Mouse (Mus musculus): ENCODE measurements at regions not wholly inside any gene's neighbourhood (a gene's known extent, or its start where the extent isn't known, plus 50 kb on each side); places are given as distances from the start of the nearest gene placed in this dataset.
A peak's percentile ranks its signal among the peaks of the same experiment; 100 is the strongest.

DNA sequence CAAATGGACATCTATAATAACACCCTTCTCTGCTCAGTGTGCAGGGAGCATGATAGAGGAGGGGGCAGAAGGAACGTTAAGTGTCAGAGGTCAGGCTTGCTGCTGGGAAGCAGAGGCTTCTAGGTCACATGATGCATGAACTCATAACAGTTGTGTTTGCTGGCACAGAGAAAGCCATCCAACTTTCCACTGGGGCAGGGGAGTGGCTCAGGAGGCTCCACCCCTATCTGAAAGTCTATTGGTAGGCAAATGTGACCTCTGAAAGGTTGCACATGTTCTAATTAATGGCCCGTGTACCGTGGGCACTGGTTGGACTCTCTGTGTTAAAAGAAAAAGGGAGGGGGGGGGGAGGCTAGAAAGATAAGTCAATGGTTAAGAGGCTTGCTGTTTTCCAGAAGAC lies 224.6 kb downstream of the Slc16a7 start:
- Histone ChIP-seq H3K27me3 (ENCODE audit: insufficient read depth, low read length) (no peaks in the 10 kb centered on the region), H3K36me3 (replicated peaks; ENCODE audit: insufficient read depth, low read length) (no peaks in the 10 kb centered on the region), H3K4me3 (ENCODE audit: low read depth, low read length) (no peak overlapping the region), H3K9ac (replicated peaks) (no peak overlapping the region), H3K4me1 (ENCODE audit: insufficient read depth) (peaks cover 3% of the 10 kb centered on the region; the same call in 1 of the 2 replicates), H3K9me3 (ENCODE audit: low read length) (no peaks in the 10 kb centered on the region), H3K4me2 (ENCODE audit: low read depth, low read length) (no peak overlapping the region), H3K27ac (ENCODE audit: low read depth) (no peak overlapping the region)
- ATAC-seq: no peak
- TF ChIP-seq EP300 (IDR thresholded peaks at IDR 0.05; ENCODE audit: low read depth): no peak
- no peak for TF ChIP-seq CTCF (IDR thresholded peaks at IDR 0.05; ENCODE audit: low read depth)
- no peak for DNase-seq
- 53% methylated on average over 3 of the region's 3 CpGs for WGBS (ENCODE audit: insufficient replicate concordance)

DNA sequence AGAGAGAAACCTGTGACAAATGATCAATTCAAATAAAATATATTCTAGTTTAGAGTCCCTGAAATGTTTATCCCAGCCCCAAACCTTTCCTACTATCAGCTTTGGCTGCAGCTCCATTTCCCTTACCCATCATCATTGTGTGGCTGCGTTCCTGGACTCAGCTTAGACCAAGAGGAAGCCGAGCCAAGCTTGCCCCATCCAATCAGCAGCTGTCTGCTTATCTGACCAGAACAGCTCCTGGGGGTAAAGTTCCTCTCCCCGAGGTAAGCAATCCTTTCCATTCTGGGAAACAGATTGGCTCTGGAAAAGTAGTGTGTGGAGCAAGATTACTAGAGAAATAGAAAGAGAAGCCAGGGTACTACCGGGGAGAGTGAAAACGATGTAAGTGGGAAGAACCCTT lies 228.2 kb downstream of the Slc16a7 start:
- H3K9me3 ChIP-seq (ENCODE audit: low read length): no peaks in the 10 kb centered on the region
- TF ChIP-seq EP300 (IDR thresholded peaks at IDR 0.05; ENCODE audit: low read depth): no peak
- TF ChIP-seq CTCF (IDR thresholded peaks at IDR 0.05; ENCODE audit: low read depth): no peak
- peak overlapping the region; percentile 38 for H3K4me2 ChIP-seq (ENCODE audit: low read depth, low read length)
- WGBS (ENCODE audit: insufficient replicate concordance): 10% methylated on average over 5 of the region's 5 CpGs
- H3K27me3 ChIP-seq (ENCODE audit: insufficient read depth, low read length): no peaks in the 10 kb centered on the region
- H3K4me1 ChIP-seq (ENCODE audit: insufficient read depth): peaks cover 3% of the 10 kb centered on the region; the same call in 1 of the 2 replicates
- no peak overlapping the region for H3K9ac ChIP-seq (replicated peaks)
- H3K4me3 ChIP-seq (ENCODE audit: low read depth, low read length): no peak overlapping the region
- peak; percentile 91 for ATAC-seq
- no peaks in the 10 kb centered on the region for H3K36me3 ChIP-seq (replicated peaks; ENCODE audit: insufficient read depth, low read length)
- DNase-seq: peak; percentile 18
- no peak overlapping the region for H3K27ac ChIP-seq (ENCODE audit: low read depth)

DNA sequence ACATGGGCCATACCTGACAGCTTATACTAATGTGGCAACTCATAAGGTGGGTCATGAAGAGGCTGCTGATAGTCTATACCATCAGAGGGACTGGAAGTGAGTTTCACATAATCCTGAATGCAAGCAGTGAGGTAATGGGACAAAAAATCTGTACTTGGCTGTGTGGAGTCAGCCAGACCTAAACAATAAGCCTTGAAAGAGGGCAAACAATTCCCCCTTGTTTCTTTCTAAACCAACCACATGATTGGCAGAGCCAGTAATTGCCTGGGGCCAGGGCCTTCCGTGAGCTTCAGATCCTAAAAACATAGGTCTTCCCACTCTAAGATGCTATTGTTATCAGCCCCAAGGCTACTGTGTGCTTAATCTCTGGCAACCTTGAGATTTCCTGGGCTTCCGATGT lies 240.5 kb downstream of the Slc16a7 start:
- WGBS (ENCODE audit: insufficient replicate concordance): 73% methylated on average over 2 of the region's 2 CpGs
- Histone ChIP-seq H3K36me3 (replicated peaks; ENCODE audit: insufficient read depth, low read length) (no peaks in the 10 kb centered on the region), H3K9me3 (ENCODE audit: low read length) (peaks cover 2% of the 10 kb centered on the region; the same call in 1 of the 2 replicates), H3K27me3 (ENCODE audit: insufficient read depth, low read length) (no peaks in the 10 kb centered on the region), H3K9ac (replicated peaks) (no peak overlapping the region), H3K27ac (ENCODE audit: low read depth) (no peak overlapping the region), H3K4me2 (ENCODE audit: low read depth, low read length) (no peak overlapping the region), H3K4me1 (ENCODE audit: insufficient read depth) (no peaks in the 10 kb centered on the region), H3K4me3 (ENCODE audit: low read depth, low read length) (no peak overlapping the region)
- no peak for ATAC-seq
- no peak for DNase-seq
- TF ChIP-seq EP300 (IDR thresholded peaks at IDR 0.05; ENCODE audit: low read depth) (no peak), CTCF (IDR thresholded peaks at IDR 0.05; ENCODE audit: low read depth) (no peak)

DNA sequence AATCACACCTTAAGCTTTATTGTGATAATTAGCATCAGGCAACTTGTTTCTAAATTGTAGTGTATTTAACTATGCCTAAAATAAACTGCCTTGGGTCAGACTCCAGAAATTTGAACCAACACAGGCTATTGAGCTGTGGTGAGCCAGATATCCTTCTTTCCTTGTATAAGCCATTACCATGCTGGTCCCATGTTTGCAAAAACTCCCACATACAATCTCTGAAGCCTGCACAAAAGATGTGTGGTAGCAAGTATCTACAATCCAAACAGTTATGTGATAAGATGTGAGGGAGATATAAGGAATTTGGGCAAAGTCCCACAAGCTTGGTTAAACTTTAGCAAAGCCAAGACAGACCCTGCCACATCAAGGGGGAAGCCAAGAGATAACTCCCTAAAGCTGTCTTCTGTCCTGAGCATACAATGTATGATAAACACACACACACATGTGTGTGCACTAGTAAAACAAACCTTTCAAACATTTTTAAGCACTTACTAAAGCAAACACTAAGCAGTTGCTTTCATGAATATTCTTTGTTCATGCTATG lies 242.0 kb downstream of the Slc16a7 start:
- ATAC-seq: no peak
- no peaks in the 10 kb centered on the region for H3K36me3 ChIP-seq (replicated peaks; ENCODE audit: insufficient read depth, low read length)
- no peaks in the 10 kb centered on the region for H3K4me1 ChIP-seq (ENCODE audit: insufficient read depth)
- DNase-seq: no peak
- no peak overlapping the region for H3K4me2 ChIP-seq (ENCODE audit: low read depth, low read length)
- TF ChIP-seq EP300 (IDR thresholded peaks at IDR 0.05; ENCODE audit: low read depth) (no peak), CTCF (IDR thresholded peaks at IDR 0.05; ENCODE audit: low read depth) (no peak)
- H3K4me3 ChIP-seq (ENCODE audit: low read depth, low read length): no peak overlapping the region
- no peaks in the 10 kb centered on the region for H3K27me3 ChIP-seq (ENCODE audit: insufficient read depth, low read length)
- no peak overlapping the region for H3K9ac ChIP-seq (replicated peaks)
- H3K27ac ChIP-seq (ENCODE audit: low read depth): no peak overlapping the region
- H3K9me3 ChIP-seq (ENCODE audit: low read length): peaks cover 2% of the 10 kb centered on the region; the same call in 1 of the 2 replicates

DNA sequence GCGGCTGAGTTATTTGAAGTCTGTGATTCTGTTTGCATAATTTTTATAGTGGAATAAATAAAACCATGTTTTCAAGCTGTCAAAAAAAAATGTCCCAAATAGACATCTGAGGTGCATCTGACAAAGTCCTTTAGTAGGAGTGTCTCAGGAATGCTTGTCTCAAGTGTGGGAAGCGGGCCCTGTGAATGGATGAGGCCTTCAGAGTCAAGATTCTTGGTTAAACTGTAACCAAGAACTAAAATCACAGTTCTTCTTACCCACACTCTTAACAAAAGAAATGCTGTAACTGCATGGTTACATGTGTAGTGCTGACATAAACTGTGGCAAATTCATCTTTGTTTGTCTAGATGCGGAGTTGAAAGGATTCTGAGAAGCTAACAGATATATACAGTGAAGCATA lies 242.9 kb downstream of the Slc16a7 start:
- Histone ChIP-seq H3K9me3 (ENCODE audit: low read length) (peaks cover 2% of the 10 kb centered on the region; the same call in 1 of the 2 replicates), H3K27me3 (ENCODE audit: insufficient read depth, low read length) (no peaks in the 10 kb centered on the region), H3K27ac (ENCODE audit: low read depth) (no peak overlapping the region), H3K36me3 (replicated peaks; ENCODE audit: insufficient read depth, low read length) (no peaks in the 10 kb centered on the region), H3K4me1 (ENCODE audit: insufficient read depth) (no peaks in the 10 kb centered on the region), H3K9ac (replicated peaks) (no peak overlapping the region), H3K4me3 (ENCODE audit: low read depth, low read length) (no peak overlapping the region), H3K4me2 (ENCODE audit: low read depth, low read length) (no peak overlapping the region)
- DNase-seq (no peak), ATAC-seq (no peak)
- TF ChIP-seq CTCF (IDR thresholded peaks at IDR 0.05; ENCODE audit: low read depth) (no peak), EP300 (IDR thresholded peaks at IDR 0.05; ENCODE audit: low read depth) (no peak)
- WGBS (ENCODE audit: insufficient replicate concordance): 72% methylated on average over 3 of the region's 3 CpGs

DNA sequence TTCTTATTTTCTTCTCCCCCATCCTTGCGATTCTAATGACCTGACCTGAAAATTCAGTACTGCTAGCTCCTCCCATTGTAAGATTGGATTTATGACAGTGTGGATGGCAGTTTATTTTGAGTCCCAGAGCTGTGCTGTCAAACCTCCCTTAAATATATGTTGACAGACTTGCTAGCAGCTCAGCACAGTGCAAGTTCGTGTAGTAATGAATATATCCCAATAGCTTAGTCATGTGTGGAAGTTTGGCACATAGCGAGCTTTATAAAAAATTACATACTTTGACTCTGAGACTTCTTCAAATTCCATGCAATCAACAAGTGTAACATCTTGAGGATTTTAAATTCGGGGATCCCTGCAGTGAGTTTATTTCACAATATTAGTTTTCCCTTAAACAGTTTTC lies 243.5 kb downstream of the Slc16a7 start:
- H3K4me3 ChIP-seq (ENCODE audit: low read depth, low read length): no peak overlapping the region
- H3K4me1 ChIP-seq (ENCODE audit: insufficient read depth): no peaks in the 10 kb centered on the region
- 74% methylated on average over 4 of the region's 4 CpGs for WGBS (ENCODE audit: insufficient replicate concordance)
- ATAC-seq (no peak), DNase-seq (no peak)
- no peaks in the 10 kb centered on the region for H3K36me3 ChIP-seq (replicated peaks; ENCODE audit: insufficient read depth, low read length)
- H3K9ac ChIP-seq (replicated peaks): no peak overlapping the region
- TF ChIP-seq EP300 (IDR thresholded peaks at IDR 0.05; ENCODE audit: low read depth): no peak
- TF ChIP-seq CTCF (IDR thresholded peaks at IDR 0.05; ENCODE audit: low read depth): no peak
- H3K9me3 ChIP-seq (ENCODE audit: low read length): peaks cover 2% of the 10 kb centered on the region; the same call in 1 of the 2 replicates
- H3K27me3 ChIP-seq (ENCODE audit: insufficient read depth, low read length): no peaks in the 10 kb centered on the region
- no peak overlapping the region for H3K4me2 ChIP-seq (ENCODE audit: low read depth, low read length)
- H3K27ac ChIP-seq (ENCODE audit: low read depth): no peak overlapping the region

DNA sequence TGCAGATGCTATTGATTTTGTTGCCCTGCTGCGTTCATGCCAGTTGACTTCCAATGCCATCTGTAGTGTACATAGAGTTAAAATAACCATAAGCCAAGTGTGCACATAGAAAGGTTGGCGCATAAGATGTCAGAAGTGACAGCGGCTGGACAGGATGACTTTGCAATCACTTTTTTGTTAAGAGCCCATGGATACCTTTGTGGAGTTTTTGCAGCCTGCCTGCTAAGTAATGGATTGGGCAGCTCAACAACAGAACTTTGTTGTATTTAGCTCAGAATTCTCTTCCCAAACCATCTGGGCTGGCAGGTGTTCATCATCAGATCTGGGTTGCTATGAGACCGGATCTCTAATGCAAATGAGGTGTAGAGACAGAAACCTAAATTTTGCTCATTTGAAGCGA lies 267.5 kb downstream of the Slc16a7 start:
- H3K27ac ChIP-seq (ENCODE audit: low read depth): no peak overlapping the region

More for the DNA sequence above, 267.5 kb downstream of the Slc16a7 start:
- no peak overlapping the region for H3K9ac ChIP-seq (replicated peaks)
- DNase-seq (no peak), ATAC-seq (no peak)
- 83% methylated on average over 5 of the region's 5 CpGs for WGBS (ENCODE audit: insufficient replicate concordance)
- H3K4me1 ChIP-seq (ENCODE audit: insufficient read depth): no peaks in the 10 kb centered on the region
- no peak for TF ChIP-seq CTCF (IDR thresholded peaks at IDR 0.05; ENCODE audit: low read depth)
- TF ChIP-seq EP300 (IDR thresholded peaks at IDR 0.05; ENCODE audit: low read depth): no peak
- no peak overlapping the region for H3K4me2 ChIP-seq (ENCODE audit: low read depth, low read length)
- H3K36me3 ChIP-seq (replicated peaks; ENCODE audit: insufficient read depth, low read length): no peaks in the 10 kb centered on the region
- no peaks in the 10 kb centered on the region for H3K27me3 ChIP-seq (ENCODE audit: insufficient read depth, low read length)
- H3K9me3 ChIP-seq (ENCODE audit: low read length): no peaks in the 10 kb centered on the region
- no peak overlapping the region for H3K4me3 ChIP-seq (ENCODE audit: low read depth, low read length)

All from liver, postnatal 0 days (tissue).